Mouse (Mus musculus) spleen, postnatal 36 days (tissue): ENCODE measurements around the gene Mypop.

Source experiments
- DNase-seq, 2 experiments: peaks; one replicate each; pipeline ENCODE4 v3.0.0; 2022; ENCODE audit warnings: low spot score in 2 of 2, mixed read lengths in 1 of 2

The Mypop gene

DNA sequence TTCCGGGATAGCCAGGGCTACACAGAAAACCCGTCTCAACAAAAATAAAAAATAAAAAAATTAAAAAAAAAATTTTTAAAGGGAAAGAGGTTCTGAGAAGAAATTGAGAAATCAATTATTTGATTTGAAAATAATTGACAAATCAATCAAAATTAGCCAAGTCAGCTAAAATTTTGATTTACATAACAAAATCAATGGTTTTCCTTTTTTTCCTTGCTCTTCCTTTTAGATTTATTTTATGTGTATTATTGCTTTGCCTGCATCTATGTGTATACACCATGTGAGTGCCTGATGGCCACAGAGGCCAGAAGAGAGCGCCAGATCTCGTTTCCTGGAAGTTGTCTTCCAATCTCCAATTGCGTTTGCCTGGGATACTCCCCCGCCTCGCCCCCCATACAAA lies 26.9 kb downstream of the Mypop start:
- DNase-seq, result no peak

DNA sequence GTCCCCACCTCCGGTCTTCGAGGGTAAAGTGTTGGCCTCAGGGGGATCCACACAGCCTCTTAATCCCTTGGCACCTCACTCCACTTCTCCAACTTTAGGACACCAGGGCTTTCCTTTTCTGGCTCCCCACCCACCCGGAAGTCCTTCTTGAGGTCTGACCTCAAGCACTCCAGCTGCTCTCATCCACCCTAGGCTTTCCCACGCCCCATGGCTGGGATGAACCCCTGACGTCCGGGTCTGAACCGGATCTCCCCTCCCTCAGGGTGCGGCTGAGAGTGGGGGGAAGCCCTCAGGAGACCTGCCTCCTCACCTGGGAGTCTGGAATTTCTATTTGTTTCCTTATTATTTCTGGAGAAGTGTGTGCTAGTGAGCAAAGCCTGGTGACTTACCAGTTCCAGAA lies 30.0 kb downstream of the Mypop start:
- DNase-seq, result no peak

DNA sequence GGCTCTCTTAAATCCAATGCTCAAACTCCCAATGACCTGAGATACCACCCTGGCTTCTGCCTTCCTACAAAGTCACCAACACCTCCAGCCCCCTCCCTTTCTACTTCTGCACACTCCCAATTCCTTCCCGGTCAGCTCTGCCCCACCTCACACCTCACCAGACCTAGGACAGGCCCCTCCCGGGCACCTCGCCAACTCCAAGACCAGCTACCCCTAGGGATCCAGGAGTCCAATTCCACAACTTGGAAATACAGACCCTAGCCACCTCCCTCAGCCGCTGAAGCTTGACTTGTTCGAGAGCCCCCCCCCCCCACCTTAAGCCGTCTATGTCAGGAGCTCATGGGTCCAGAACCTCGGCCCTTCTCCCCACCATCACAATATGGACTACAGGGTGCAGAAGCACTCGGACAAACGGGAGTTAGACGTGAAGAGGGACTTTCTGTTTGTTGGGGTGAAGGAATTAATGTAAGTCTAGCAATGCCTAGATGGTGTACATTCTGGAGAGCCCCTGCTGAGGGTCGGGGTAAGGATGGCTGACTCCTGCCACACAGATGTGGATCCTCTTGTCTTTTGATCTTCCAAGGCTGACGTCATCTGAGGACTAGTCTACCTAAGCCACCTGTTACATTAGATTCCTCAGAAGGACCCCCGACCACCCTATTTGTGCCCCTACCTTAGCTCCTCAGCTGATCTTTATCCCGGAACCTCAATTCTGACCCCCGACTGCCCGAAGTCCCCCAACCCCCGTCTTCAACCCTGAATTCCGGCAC lies 31.3 kb downstream of the Mypop start:
- DNase-seq, result no peak

DNA sequence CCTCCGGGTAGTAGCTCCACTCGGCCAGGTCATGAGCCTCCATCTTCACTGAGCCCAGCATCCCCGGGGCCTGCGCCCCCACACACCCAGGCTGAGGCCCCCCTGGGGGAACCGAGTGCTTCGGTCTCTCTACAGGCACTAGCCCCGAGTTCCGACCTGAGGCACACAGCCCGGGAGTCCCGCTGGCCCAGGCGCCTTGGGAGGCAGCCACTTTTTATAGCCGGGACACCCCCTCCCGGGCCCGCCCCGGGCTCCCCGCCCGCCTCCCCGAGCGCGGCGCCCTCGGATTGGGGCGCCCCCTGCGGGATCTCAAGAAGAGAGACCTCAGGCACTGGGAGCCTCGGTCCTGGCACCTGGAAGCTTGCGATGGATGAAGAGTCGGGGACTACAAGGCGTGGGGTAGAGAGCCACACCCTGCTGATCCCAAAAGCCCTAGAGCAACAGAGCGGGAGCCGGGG lies 32.3 kb downstream of the Mypop start, which contains the start of gene Foxa3:
TSS of gene Foxa3 (minus strand) at position 182 of the 458 bp plus-strand sequence.
- DNase-seq, result peak; percentile 33 to 47

DNA sequence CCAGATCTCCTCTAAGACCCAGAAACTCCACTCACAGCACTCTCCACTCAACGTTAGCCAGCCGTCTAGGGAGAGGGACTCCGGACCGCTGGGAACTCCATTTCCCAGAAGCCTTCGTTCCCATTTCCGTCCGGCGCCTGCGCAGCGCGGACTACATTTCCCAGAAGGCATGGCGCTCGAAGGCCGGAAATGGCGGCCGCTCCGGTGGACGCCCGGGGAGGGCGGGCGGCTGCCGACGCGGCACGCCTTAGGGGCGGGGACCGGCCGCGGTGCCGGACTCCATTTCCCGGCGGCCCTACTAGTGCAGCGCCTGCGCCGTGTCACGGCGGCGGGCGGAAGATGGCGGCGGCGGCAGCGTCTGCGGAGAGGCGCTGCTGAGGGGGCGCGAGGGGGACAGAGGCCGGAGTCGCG lies 33.1 kb downstream of the Mypop start, which contains the start of gene Sympk:
TSS of gene Sympk (plus strand) at position 282 of the 411 bp plus-strand sequence.
- DNase-seq, result peak; percentile 96 to 97

DNA sequence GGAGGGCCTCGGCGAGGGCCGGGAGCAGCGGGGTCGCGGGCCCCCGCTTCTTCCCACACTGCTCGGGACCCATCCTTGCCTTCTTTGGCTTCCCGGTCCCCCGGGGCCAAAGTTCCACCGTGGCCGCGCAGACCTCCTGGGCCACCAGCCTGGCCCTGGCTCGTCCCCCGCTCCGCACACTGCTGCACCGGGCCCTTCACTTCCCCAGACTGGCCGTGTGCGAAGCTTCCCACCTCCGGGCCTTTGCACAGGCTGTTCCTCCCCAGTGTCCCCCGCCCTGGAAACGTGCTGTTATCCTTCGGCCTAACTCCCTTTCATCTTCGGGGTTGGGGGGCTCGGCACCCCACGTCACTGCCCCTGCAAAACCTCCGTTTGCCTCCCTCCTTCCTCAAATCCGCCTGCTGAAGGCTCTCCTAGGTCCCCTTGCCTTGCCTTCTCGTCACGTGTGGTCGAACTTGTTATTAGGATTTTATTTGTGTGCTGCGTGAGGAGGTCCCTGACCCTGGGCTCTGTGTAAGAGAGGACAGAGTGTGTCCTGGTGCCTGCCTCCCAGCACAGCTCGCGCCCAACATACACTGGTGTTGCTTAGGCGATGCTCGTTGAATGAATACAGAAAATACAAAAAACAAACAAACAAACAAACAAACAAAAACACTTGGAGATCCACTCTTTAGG lies 33.7 kb downstream of the Mypop start:
- peak; percentile 19 to 35 for DNase-seq

DNA sequence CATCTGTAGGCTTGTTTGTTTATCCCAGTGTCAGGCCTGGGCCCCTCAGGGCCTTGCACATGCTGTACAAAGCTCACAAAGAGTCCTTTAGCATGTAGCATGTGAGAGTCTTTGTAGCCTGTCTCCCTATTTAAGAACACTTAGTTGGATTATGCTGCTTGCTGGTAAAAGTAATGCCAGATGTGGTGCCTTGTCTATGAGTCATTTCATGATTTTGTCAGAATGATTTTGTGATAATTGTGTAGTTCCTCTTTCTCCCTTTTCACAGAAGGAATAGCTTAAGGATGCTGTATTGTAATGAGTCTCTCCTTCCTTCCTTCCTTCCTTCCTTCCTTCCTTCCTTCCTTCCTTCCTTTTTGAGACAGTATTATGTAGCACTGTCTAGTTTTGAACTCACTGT lies 37.0 kb downstream of the Mypop start:
- DNase-seq, result no peak

DNA sequence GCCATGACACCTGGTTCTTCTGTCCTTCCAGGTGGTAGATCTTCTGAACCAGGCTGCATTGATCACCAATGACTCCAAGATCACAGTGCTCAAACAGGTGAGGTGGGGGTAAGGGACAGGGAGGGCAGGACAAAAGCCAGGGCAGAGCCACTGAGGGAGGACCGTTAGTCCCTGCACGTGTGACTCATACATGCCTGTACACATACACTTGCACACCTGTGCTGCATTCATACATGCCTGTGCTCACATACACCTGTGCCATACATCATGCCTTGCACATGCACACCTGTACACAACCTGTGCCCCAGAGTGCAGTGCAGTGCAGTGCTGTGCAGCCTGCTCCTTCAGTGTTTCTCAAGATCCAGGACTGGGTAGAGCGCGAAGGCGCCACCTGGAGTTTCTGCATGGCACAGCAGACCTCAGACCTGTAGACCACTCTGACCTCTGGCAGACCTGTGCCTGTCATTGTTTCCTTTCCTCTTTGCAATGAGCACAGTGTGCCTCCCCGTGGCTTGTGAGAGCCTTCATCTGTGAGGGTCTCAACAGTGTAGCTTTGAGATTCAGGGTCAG lies 38.1 kb downstream of the Mypop start:
- DNase-seq, result peak; percentile 30 to 45

DNA sequence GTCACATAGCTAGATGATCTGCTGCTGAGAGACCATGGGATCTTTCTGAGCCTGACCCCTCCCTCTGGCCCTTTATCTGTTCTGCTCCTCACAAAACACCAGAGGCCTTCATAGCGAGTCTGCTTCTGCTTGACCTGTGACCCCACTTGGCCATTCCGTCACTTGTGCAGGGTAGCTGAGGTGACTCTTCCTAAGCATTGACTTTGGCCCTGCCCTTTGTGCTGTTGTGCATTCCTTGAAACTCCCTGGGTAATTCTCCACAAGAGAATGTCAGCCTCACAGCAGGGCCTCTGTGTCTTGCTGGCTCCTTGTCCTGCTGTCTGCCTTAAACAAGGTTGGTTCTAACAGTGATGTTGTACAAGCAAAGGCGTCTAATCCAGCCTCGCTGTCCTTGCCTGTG lies 40.6 kb downstream of the Mypop start:
- no peak for DNase-seq

DNA sequence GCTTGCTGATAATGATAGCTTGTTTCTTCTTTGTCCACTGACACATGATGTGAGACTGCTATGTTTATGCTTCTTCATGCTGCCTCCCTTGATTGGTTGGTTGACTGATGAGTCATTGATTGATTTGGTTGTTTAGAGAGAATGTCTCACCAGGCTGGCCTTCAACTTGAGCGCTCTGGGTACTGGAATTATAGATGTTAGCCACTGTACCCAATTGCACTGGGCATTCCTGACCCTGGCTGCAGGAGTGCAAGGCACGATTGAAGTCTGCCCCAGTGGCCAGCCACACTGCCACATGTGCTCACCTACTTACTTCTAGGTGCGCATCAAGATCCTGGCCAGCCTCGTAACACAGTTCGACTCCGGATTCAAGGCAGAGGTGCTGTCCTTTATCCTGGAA lies 53.6 kb downstream of the Mypop start:
- DNase-seq, result no peak

DNA sequence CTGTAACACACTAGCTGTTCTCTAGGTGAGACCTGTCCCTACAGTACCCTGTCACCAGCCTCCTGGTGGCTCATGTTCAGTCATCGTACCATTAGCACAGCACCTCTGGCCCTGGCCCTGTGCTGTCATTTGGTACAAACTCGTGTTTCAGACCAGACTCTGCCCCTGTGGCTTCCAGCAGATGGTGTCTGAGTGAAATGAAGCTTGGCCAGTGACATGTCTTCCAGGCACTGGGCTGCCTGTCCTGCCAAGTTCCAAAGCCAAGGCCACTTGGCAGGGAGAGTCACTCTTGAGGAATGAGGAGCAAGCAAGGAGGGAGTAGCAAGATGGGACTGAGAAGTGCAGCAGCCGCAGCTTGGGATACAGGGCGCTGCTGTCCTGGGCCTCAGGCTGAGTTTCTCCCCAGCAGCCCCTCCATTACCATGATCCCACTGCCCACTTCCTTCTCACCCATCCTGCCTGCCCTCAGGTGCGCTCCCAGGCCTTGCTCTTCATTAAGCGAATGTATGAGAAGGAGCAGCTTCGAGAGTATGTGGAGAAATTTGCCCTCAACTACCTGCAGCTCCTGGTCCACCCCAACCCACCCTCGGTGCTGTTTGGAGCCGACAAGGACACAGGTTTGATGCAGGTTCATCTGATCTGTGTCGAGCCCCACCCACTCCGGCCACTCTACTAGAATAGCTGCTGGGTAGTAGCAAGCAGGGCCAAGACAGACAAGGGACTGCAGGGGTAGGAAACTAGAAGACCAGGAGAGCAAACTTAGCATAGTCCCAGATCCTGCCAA lies 55.4 kb downstream of the Mypop start:
- DNase-seq, result no peak

DNA sequence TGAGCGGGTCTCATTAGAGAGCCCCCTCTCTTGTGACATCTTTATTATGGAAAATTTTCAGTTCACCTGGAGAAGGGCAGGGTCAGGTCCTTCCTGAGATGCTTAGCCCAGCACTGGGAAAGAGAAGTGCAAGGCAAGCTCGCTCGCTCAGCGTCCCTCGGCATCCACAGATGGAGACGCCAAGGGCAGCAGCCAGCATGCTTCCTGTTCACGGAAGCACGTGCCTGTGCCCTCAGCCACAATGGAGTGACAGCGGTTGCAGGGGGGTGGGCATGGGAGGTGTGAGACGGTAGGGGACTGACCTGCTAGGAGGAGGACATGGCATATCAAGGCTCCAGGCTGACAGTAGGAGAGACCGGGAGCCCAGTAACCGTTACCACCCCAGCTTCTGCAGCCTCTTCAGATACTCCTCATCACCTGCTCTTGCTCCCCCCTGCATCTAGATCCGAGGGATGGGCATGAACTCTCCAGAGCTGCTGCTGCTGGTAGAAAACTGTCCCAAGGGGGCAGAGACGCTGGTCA lies 57.0 kb downstream of the Mypop start:
- DNase-seq, result no peak

DNA sequence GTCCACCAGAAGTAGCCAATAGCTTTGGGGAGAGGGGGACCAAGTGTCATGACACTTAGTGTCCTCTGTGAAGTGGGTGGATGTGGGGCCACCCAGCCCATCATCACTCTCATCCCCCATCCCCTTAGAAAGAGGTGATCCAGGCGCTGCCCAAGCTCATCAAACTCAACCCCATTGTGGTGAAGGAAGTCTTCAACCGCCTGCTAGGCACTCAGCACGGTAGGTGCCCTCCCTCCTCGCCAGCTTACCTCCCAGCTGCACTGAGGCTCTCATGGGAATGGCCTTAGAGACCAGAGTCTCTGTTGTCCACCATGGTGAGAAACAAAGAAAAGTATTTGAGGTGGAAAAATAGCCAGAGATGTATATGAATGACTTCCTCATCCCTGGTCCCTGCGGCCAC lies 58.2 kb downstream of the Mypop start:
- DNase-seq, result no peak

DNA sequence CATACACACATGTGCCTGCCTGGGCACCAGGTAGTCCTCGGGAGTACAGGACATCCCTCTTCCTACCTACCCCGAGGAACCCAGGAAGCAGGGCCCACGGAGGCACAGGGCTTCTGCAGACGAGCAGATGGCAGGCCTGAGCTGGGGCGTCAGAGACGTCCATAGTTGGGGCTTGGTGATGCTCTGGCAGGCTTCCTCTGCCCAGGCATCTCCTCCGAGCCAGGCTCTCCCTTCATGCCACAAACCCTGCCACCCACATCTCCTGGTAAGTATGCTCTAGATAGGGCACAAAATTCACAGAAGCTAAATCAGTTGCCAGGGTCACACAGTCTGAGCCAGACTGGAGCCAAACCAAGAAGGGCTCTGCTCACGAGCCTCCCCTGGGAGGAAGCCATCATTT lies 59.1 kb downstream of the Mypop start:
- DNase-seq, result no peak

DNA sequence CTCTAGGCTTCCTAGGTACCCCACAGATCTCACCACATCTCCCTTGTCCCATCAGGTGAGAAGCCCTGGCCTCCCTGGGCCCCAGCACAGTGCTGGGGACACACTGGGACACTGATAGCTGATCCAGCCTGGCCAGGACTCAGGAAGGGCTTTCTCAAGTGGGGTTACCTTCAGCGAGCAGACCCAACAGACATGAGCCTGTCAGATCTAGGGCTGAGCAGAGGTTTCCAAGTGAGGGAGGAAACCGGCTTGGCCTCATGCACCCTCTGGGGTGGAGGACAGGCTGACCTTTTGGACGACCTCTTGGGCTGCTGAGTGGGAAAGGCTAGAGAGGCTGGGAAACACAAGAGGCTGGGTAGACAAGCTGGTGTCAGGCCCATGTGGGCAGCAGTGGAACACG lies 60.1 kb downstream of the Mypop start:
- no peak for DNase-seq
